ENCODE assay signal across 9 mouse cellular contexts in the genomic region with DNA sequence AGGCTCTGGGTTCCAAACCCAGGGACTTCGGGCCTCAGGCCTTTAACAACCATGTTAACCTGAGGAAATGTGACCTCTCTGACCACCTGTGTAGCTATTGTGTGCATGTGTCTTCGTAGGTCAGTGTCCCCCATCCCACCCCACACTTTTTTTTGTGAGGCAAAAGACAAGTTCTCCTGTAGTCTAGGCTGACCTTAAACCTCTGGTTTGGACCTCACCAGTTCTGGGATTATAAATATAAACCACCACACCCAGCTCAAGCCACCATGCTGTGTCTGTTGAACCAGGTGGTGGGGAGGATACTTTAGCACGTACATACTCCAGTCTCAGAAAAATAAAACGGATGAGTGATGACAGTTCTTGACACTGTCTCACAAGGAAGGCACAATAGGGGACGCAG. TPM values are rescaled to one million over a fixed set of nuclear protein-coding genes. Genes with fewer than 3 reads are reported as not detected.
DNase-seq lines count a peak whose midpoint lies in the region; ATAC-seq and TF ChIP-seq lines count a peak whose summit lies in the region.
"Had no signal": no experiment of that assay in that cellular context is flagged by ENCODE, and none has a peak within 500 bp of the region (broad histone marks: within the 10 kb centered on the region; RNA-seq: fewer than 3 reads in every experiment).

No protein-coding gene starts in this region.

- peaks cover 26% of the 10 kb centered on the region for H3K36me3 ChIP-seq in kidney, embryonic 15.5 days
- H3K36me3 ChIP-seq in embryonic facial prominence, embryonic 14.5 days (ENCODE audit: control insufficient read depth, insufficient read depth, low read length) = peaks cover 27% of the 10 kb centered on the region
- H3K36me3 ChIP-seq in intestine, embryonic 15.5 days = peaks cover 11% of the 10 kb centered on the region
- H3K36me3 ChIP-seq in midbrain, postnatal 0 days (ENCODE audit: insufficient read depth, low read length) = peaks cover 5% of the 10 kb centered on the region; the same call in 1 of the 2 replicates

- peak overlapping the region; percentile 68; the same call in 1 of the 2 replicates for H3K9ac ChIP-seq in kidney, embryonic 15.5 days
- H3K9ac ChIP-seq in embryonic facial prominence, embryonic 14.5 days (ENCODE audit: low read depth, low read length) = peak overlapping the region; percentile 77
- H3K9ac ChIP-seq in intestine, embryonic 15.5 days = peak overlapping the region; percentile 74; the same call in 1 of the 2 replicates
- peak overlapping the region; percentile 64; the same call in 1 of the 2 replicates for H3K9ac ChIP-seq in midbrain, postnatal 0 days (replicated peaks; ENCODE audit: low read length, poor library complexity, severe bottlenecking)

- H3K27ac ChIP-seq in kidney, embryonic 15.5 days = peak overlapping the region; percentile 96
- H3K27ac ChIP-seq in embryonic facial prominence, embryonic 14.5 days (replicated peaks; ENCODE audit: low read depth, low read length) = peak overlapping the region; percentile 96
- H3K27ac ChIP-seq in intestine, embryonic 15.5 days = peak overlapping the region; percentile 97
- peak overlapping the region; percentile 85; the same call in 1 of the 2 replicates for H3K27ac ChIP-seq in midbrain, postnatal 0 days (ENCODE audit: low read depth, low read length)

- 54% methylated on average over 5 of the region's 5 CpGs for WGBS in kidney, embryonic 15.5 days
- WGBS in embryonic facial prominence, embryonic 14.5 days = 60% methylated on average over 5 of the region's 5 CpGs
- WGBS in intestine, embryonic 15.5 days = 50% methylated on average over 5 of the region's 5 CpGs
- WGBS in midbrain, postnatal 0 days = 55% methylated on average over 5 of the region's 5 CpGs

- H3K4me1 ChIP-seq in kidney, embryonic 15.5 days = peaks cover 29% of the 10 kb centered on the region
- H3K4me1 ChIP-seq in embryonic facial prominence, embryonic 14.5 days (ENCODE audit: control insufficient read depth, insufficient read depth, low read length) = peaks cover 6% of the 10 kb centered on the region; the same call in 1 of the 2 replicates
- peaks cover 36% of the 10 kb centered on the region for H3K4me1 ChIP-seq in intestine, embryonic 15.5 days (replicated peaks)
- H3K4me1 ChIP-seq in midbrain, postnatal 0 days (ENCODE audit: insufficient read depth, low read length) = 0 out of 2 replicates have a peak, but pooled peaks cover 3% of the 10 kb centered on the region

- H3K9me3 ChIP-seq in kidney, embryonic 15.5 days (replicated peaks) = no peaks in the 10 kb centered on the region
- no peaks in the 10 kb centered on the region for H3K9me3 ChIP-seq in embryonic facial prominence, embryonic 14.5 days (ENCODE audit: control insufficient read depth, low read length)
- no peaks in the 10 kb centered on the region for H3K9me3 ChIP-seq in intestine, embryonic 15.5 days
- H3K9me3 ChIP-seq in midbrain, postnatal 0 days (ENCODE audit: low read length) = no peaks in the 10 kb centered on the region

- peak overlapping the region; percentile 92 for H3K4me2 ChIP-seq in kidney, embryonic 15.5 days
- H3K4me2 ChIP-seq in embryonic facial prominence, embryonic 14.5 days (ENCODE audit: low read depth, low read length) = peak overlapping the region; percentile 85
- H3K4me2 ChIP-seq in intestine, embryonic 15.5 days (replicated peaks) = peak overlapping the region; percentile 88
- peak overlapping the region; percentile 76 for H3K4me2 ChIP-seq in midbrain, postnatal 0 days (ENCODE audit: low read depth, low read length, poor library complexity, severe bottlenecking)

- intact Hi-C loops in left cerebral cortex, postnatal 14 days (cut with DNase I) = no loop called here

- no peak for DNase-seq in kidney, postnatal 4 days
- DNase-seq in embryonic facial prominence, embryonic 14.5 days (ENCODE audit: low spot score) = no peak
- no peak for DNase-seq in midbrain, postnatal 0 days (ENCODE audit: low spot score)
- no peak for DNase-seq in MN1 (ENCODE audit: low spot score)
- no peak for DNase-seq in testis, postnatal 10 days (ENCODE audit: low spot score)
- no peak for DNase-seq in left cerebral cortex, postnatal 14 days (ENCODE audit: low spot score in 2 of 2)

- no peak for TF ChIP-seq CTCF in midbrain, postnatal 0 days (IDR thresholded peaks at IDR 0.05)

- no peaks in the 10 kb centered on the region for H3K27me3 ChIP-seq in kidney, embryonic 15.5 days
- H3K27me3 ChIP-seq in embryonic facial prominence, embryonic 14.5 days (replicated peaks; ENCODE audit: control insufficient read depth, insufficient read depth, low read length) = no peaks in the 10 kb centered on the region
- no peaks in the 10 kb centered on the region for H3K27me3 ChIP-seq in intestine, embryonic 15.5 days (replicated peaks)
- H3K27me3 ChIP-seq in midbrain, postnatal 0 days (ENCODE audit: insufficient read depth, low read length) = no peaks in the 10 kb centered on the region

- peak overlapping the region; percentile 54 for H3K4me3 ChIP-seq in kidney, embryonic 15.5 days (replicated peaks)
- H3K4me3 ChIP-seq in embryonic facial prominence, embryonic 14.5 days (ENCODE audit: low read depth, low read length) = peak overlapping the region; percentile 63
- peak overlapping the region; percentile 55 for H3K4me3 ChIP-seq in intestine, embryonic 15.5 days (replicated peaks)
- peak overlapping the region; percentile 59 for H3K4me3 ChIP-seq in midbrain, postnatal 0 days (ENCODE audit: low read depth, low read length)

- ATAC-seq in kidney, embryonic 15.5 days (replicated peaks; ENCODE audit: low FRiP score) = no peak
- no peak for ATAC-seq in embryonic facial prominence, embryonic 14.5 days (ENCODE audit: low read depth)
- no peak for ATAC-seq in intestine, embryonic 15.5 days
- no peak for ATAC-seq in midbrain, postnatal 0 days (ENCODE audit: low FRiP score)

RNA-seq across cellular contexts. Expression of a gene that starts 7.7 kb away (rescaled TPM):
- polyA plus RNA-seq in kidney, embryonic 15.5 days (2015; fragmentation: Nextera tagmentation; extraction: Ambion mirVana) = 30.4 and 32.9 TPM in 2 replicates
- 29.7 and 35.0 TPM in 2 replicates for polyA plus RNA-seq in embryonic facial prominence, embryonic 14.5 days (2014; fragmentation: Nextera tagmentation; extraction: Ambion mirVana)
- 20.4 and 25.5 TPM in 2 replicates for polyA plus RNA-seq in intestine, embryonic 15.5 days (2015; fragmentation: Nextera tagmentation; extraction: Ambion mirVana)
- total RNA-seq in midbrain, postnatal 0 days (2014; rRNA removed) = 88.5 and 101 TPM in 2 replicates
- 77.6 and 78.8 TPM in 2 replicates for polyA plus RNA-seq in midbrain, postnatal 0 days (2015; fragmentation: Nextera tagmentation; extraction: Ambion mirVana)
- total RNA-seq in left cerebral cortex, postnatal 14 days (2021) = 10 to 100 TPM; 91.5 to 92.3 TPM

RNA-seq across cellular contexts. Expression of a gene that starts 8.3 kb away (rescaled TPM):
- 68.4 and 75.5 TPM in 2 replicates for polyA plus RNA-seq in kidney, embryonic 15.5 days (2015; fragmentation: Nextera tagmentation; extraction: Ambion mirVana)
- 70.7 and 83.3 TPM in 2 replicates for polyA plus RNA-seq in embryonic facial prominence, embryonic 14.5 days (2014; fragmentation: Nextera tagmentation; extraction: Ambion mirVana)
- polyA plus RNA-seq in intestine, embryonic 15.5 days (2015; fragmentation: Nextera tagmentation; extraction: Ambion mirVana) = 70.0 and 72.4 TPM in 2 replicates
- 50.3 and 55.9 TPM in 2 replicates for total RNA-seq in midbrain, postnatal 0 days (2014; rRNA removed)
- 91.6 and 104 TPM in 2 replicates for polyA plus RNA-seq in midbrain, postnatal 0 days (2015; fragmentation: Nextera tagmentation; extraction: Ambion mirVana)
- total RNA-seq in left cerebral cortex, postnatal 14 days (2021) = 10 to 100 TPM; 35.2 to 36.0 TPM

RNA-seq across cellular contexts. Expression of a gene that starts 15.6 kb away (rescaled TPM):
- 0.14 and 0.45 TPM in 2 replicates for polyA plus RNA-seq in kidney, embryonic 15.5 days (2015; fragmentation: Nextera tagmentation; extraction: Ambion mirVana)
- polyA plus RNA-seq in embryonic facial prominence, embryonic 14.5 days (2014; fragmentation: Nextera tagmentation; extraction: Ambion mirVana) = 1.0 and 1.6 TPM in 2 replicates
- 0.29 and 0.40 TPM in 2 replicates for polyA plus RNA-seq in intestine, embryonic 15.5 days (2015; fragmentation: Nextera tagmentation; extraction: Ambion mirVana)
- 7.9 and 13.6 TPM in 2 replicates for total RNA-seq in midbrain, postnatal 0 days (2014; rRNA removed)
- polyA plus RNA-seq in midbrain, postnatal 0 days (2015; fragmentation: Nextera tagmentation; extraction: Ambion mirVana) = 17.8 and 18.0 TPM in 2 replicates
- 10 to 100 TPM; 44.9 to 50.4 TPM for total RNA-seq in left cerebral cortex, postnatal 14 days (2021)
- total RNA-seq: hematopoietic stem cell, adult 5-6 weeks had no signal

RNA-seq across cellular contexts. Expression of a gene that starts 24.8 kb away (rescaled TPM):
- 2.0 and 3.1 TPM in 2 replicates for polyA plus RNA-seq in kidney, embryonic 15.5 days (2015; fragmentation: Nextera tagmentation; extraction: Ambion mirVana)
- polyA plus RNA-seq in embryonic facial prominence, embryonic 14.5 days (2014; fragmentation: Nextera tagmentation; extraction: Ambion mirVana) = 3.4 and 4.8 TPM in 2 replicates
- 1.1 and 1.6 TPM in 2 replicates for polyA plus RNA-seq in intestine, embryonic 15.5 days (2015; fragmentation: Nextera tagmentation; extraction: Ambion mirVana)
- total RNA-seq in midbrain, postnatal 0 days (2014; rRNA removed) = 0.52 and 1.1 TPM in 2 replicates
- 2.1 and 3.0 TPM in 2 replicates for polyA plus RNA-seq in midbrain, postnatal 0 days (2015; fragmentation: Nextera tagmentation; extraction: Ambion mirVana)
- 10 to 100 TPM; 23.0 to 28.8 TPM for total RNA-seq in left cerebral cortex, postnatal 14 days (2021)
- total RNA-seq: hematopoietic stem cell, adult 5-6 weeks had no signal

RNA-seq across cellular contexts. Expression of a gene that starts 24.8 kb away (rescaled TPM):
- 139 and 160 TPM in 2 replicates for polyA plus RNA-seq in kidney, embryonic 15.5 days (2015; fragmentation: Nextera tagmentation; extraction: Ambion mirVana)
- 277 and 302 TPM in 2 replicates for polyA plus RNA-seq in embryonic facial prominence, embryonic 14.5 days (2014; fragmentation: Nextera tagmentation; extraction: Ambion mirVana)
- 177 and 188 TPM in 2 replicates for polyA plus RNA-seq in intestine, embryonic 15.5 days (2015; fragmentation: Nextera tagmentation; extraction: Ambion mirVana)
- 137 and 150 TPM in 2 replicates for total RNA-seq in midbrain, postnatal 0 days (2014; rRNA removed)
- polyA plus RNA-seq in midbrain, postnatal 0 days (2015; fragmentation: Nextera tagmentation; extraction: Ambion mirVana) = 143 and 144 TPM in 2 replicates
- 10 to 100 TPM; 55.4 to 71.5 TPM for total RNA-seq in left cerebral cortex, postnatal 14 days (2021)
